Mouse (Mus musculus): ENCODE measurements around the gene Dnhd1. TPM values are rescaled to one million over a fixed set of nuclear protein-coding genes. Genes with fewer than 3 reads are reported as not detected.

Dnhd1 gene
- 1 to 10 TPM; 5.0 to 9.8 (median 7.4) TPM for total RNA-seq (2022)

- peak in 1 of 2 experiments; percentile 45 for DNase-seq (ENCODE audit: low spot score in 2 of 2)
Measured at GRCm38 (mm10) chr7:105650639-105651435, at the start of gene Dnhd1. Dnhd1 (plus strand) TSS chr7:105650827.

- peak; percentile 42 to 70 for DNase-seq (ENCODE audit: low spot score in 2 of 2)
Measured at GRCm38 (mm10) chr7:105602860-105603623, 47.6 kb upstream of the Dnhd1 start.

- no peak for DNase-seq (ENCODE audit: low spot score in 2 of 2)
Measured at GRCm38 (mm10) chr7:105608467-105608866, 42.2 kb upstream of the Dnhd1 start.

GRCm38 (mm10) chr7:105611767-105612166, 38.9 kb upstream of the Dnhd1 start:
- no peak for DNase-seq (ENCODE audit: low spot score in 2 of 2)

- DNase-seq (ENCODE audit: low spot score in 2 of 2) = no peak
Measured at GRCm38 (mm10) chr7:105614400-105614799, 36.2 kb upstream of the Dnhd1 start.

GRCm38 (mm10) chr7:105615720-105616119, 34.9 kb upstream of the Dnhd1 start:
- no peak for DNase-seq (ENCODE audit: low spot score in 2 of 2)

GRCm38 (mm10) chr7:105616561-105616960, 34.1 kb upstream of the Dnhd1 start:
- DNase-seq (ENCODE audit: low spot score in 2 of 2) = no peak

- no peak for DNase-seq (ENCODE audit: low spot score in 2 of 2)
Measured at GRCm38 (mm10) chr7:105617810-105618209, 32.8 kb upstream of the Dnhd1 start.

GRCm38 (mm10) chr7:105619701-105620100, 30.9 kb upstream of the Dnhd1 start:
- no peak for DNase-seq (ENCODE audit: low spot score in 2 of 2)

GRCm38 (mm10) chr7:105621053-105621452, 29.6 kb upstream of the Dnhd1 start:
- no peak for DNase-seq (ENCODE audit: low spot score in 2 of 2)

GRCm38 (mm10) chr7:105621646-105622292, 28.9 kb upstream of the Dnhd1 start:
- no peak for DNase-seq (ENCODE audit: low spot score in 2 of 2)

GRCm38 (mm10) chr7:105625397-105625796, 25.2 kb upstream of the Dnhd1 start:
- DNase-seq (ENCODE audit: low spot score in 2 of 2) = no peak

- DNase-seq (ENCODE audit: low spot score in 2 of 2) = peak; percentile 49 to 62
Measured at GRCm38 (mm10) chr7:105628633-105629032, 22.0 kb upstream of the Dnhd1 start.

- no peak for DNase-seq (ENCODE audit: low spot score in 2 of 2)
Measured at GRCm38 (mm10) chr7:105632551-105632972, 18.1 kb upstream of the Dnhd1 start.

GRCm38 (mm10) chr7:105633127-105633800, 17.4 kb upstream of the Dnhd1 start, which contains the start of gene Trim3:
Trim3 (minus strand) TSS chr7:105633571.
- DNase-seq (ENCODE audit: low spot score in 2 of 2) = peak; percentile 86 to 88

GRCm38 (mm10) chr7:105633801-105634135, 16.9 kb upstream of the Dnhd1 start:
- DNase-seq (ENCODE audit: low spot score in 2 of 2) = no peak

GRCm38 (mm10) chr7:105634272-105634920, 16.2 kb upstream of the Dnhd1 start:
- DNase-seq (ENCODE audit: low spot score in 2 of 2) = no peak

- no peak for DNase-seq (ENCODE audit: low spot score in 2 of 2)
Measured at GRCm38 (mm10) chr7:105635726-105636125, 14.9 kb upstream of the Dnhd1 start.

GRCm38 (mm10) chr7:105638776-105639175, 11.9 kb upstream of the Dnhd1 start:
- no peak for DNase-seq (ENCODE audit: low spot score in 2 of 2)

- no peak for DNase-seq (ENCODE audit: low spot score in 2 of 2)
Measured at GRCm38 (mm10) chr7:105639304-105639703, 11.3 kb upstream of the Dnhd1 start.

GRCm38 (mm10) chr7:105639756-105640155, 10.9 kb upstream of the Dnhd1 start, which contains the start of gene Timm10b:
Timm10b (plus strand) TSS chr7:105640056.
- DNase-seq (ENCODE audit: low spot score in 2 of 2) = no peak
